Mouse (Mus musculus) erythroblast, embryonic 14.5 days (primary cell): ENCODE results near the gene Gm19426. TPM values are rescaled to one million over a fixed set of nuclear protein-coding genes. Genes with fewer than 3 reads are reported as not detected.

Experiments
- H3K27me3 ChIP-seq: 2 replicates; pipeline ENCODE4 v1.6.1; 2012; ENCODE audit warnings: inconsistent platforms; ENCODE audit not compliant: control insufficient read depth
- H3K36me3 ChIP-seq: 2 replicates; pipeline ENCODE4 v1.6.1; 2012; ENCODE audit warnings: mild to moderate bottlenecking, inconsistent platforms; ENCODE audit not compliant: control insufficient read depth
- H3K4me1 ChIP-seq: 2 replicates; pipeline ENCODE4 v1.6.1; 2012; ENCODE audit warnings: inconsistent platforms; ENCODE audit not compliant: control insufficient read depth
- H3K4me3 ChIP-seq: replicated peaks from 2 replicates; pipeline ENCODE3; 2012; ENCODE audit warnings: moderate library complexity, mild to moderate bottlenecking, inconsistent platforms
- H3K9me3 ChIP-seq: 2 replicates; pipeline ENCODE4 v1.6.1; 2012; ENCODE audit warnings: low read length, inconsistent platforms, mixed read lengths; ENCODE audit not compliant: control insufficient read depth
- GATA1 ChIP-seq: IDR thresholded peaks from 2 replicates; pipeline ENCODE4 v1.6.1; 2012; ENCODE audit warnings: low read length, inconsistent platforms, mixed read lengths
- TAL1 ChIP-seq: IDR thresholded peaks from 3 replicates; pipeline ENCODE4 v1.6.1; 2012; ENCODE audit warnings: low read length, inconsistent platforms, mixed read lengths
- polyA plus RNA-seq: library from polyadenylated mRNA; stranded (reverse); fragments of >175 nt; gene quantifications from 2 replicates; pipeline ENCODE4 v1.2.3, GENCODE M21; 2012

The Gm19426 gene
- polyA plus RNA-seq, 1 experiment, result 0.76 TPM

GRCm38 (mm10) chr2:84738271-84738911 is 5.1 kb downstream of the Gm19426 start:
- peak overlapping the region; percentile 83 for H3K4me3 ChIP-seq
- H3K4me1 ChIP-seq, result peaks cover 97% of the 10 kb centered on the region
- peaks cover 60% of the 10 kb centered on the region for H3K27me3 ChIP-seq
- H3K9me3 ChIP-seq, result no peaks in the 10 kb centered on the region
- peaks cover 92% of the 10 kb centered on the region for H3K36me3 ChIP-seq
- TF ChIP-seq GATA1, result no peak
- TF ChIP-seq TAL1, result no peak

- Histone ChIP-seq H3K27me3 (peaks cover 51% of the 10 kb centered on the region), H3K36me3 (peaks cover 88% of the 10 kb centered on the region), H3K4me1 (peaks cover 97% of the 10 kb centered on the region), H3K4me3 (peak overlapping the region; percentile 83), H3K9me3 (no peaks in the 10 kb centered on the region)
- TF ChIP-seq TAL1 (no peak), GATA1 (no peak)
These were observed 6.0 kb downstream of the Gm19426 start for GRCm38 (mm10) chr2:84737451-84737925.

DNA sequence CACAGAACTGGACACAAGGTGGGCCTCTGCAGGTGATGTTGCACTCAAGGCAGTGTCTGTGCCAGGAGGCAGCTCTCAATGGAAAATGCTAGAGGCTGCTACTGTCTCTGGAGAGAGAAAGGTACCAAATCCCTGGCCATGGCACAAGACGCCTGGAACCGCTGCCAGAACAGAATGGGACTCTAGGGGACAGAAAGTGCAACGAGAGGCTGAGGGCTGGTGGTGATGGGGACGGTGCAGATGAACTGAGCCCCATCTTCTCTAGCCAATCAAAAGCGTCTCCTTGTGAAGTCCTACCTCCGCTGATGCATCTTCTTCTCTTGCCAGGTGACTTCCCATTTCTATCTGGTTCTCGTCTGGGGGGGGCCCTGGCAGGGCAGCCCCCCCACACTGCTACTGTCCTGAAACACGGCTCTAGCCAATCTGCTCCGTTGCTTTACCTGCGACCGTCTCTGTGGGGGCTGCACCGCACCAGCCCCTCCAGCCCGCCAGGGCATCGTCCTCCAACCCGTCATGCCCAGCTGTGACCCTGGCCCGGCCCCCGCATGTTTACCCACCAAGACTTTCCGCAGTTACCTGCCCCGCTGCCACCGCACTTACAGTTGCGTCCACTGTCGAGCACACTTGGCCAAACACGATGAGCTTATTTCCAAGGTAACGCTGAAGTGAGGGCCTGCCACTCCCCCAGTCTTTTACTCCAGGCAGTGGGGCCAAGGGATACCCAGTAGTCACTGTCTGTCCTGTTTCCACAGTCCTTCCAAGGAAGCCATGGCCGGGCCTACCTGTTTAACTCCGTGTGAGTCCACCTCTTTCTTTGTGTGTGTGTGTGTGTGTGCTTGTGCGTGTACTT is 6.9 kb downstream of the Gm19426 start:
- Histone ChIP-seq H3K36me3 (peaks cover 81% of the 10 kb centered on the region), H3K4me3 (peak overlapping the region; percentile 83), H3K27me3 (peaks cover 43% of the 10 kb centered on the region), H3K9me3 (no peaks in the 10 kb centered on the region), H3K4me1 (peaks cover 97% of the 10 kb centered on the region)
- no peak for TF ChIP-seq TAL1
- no peak for TF ChIP-seq GATA1

- TF ChIP-seq GATA1 (peak; percentile 100), TAL1 (peak; percentile 100)
- Histone ChIP-seq H3K4me1 (peaks cover 97% of the 10 kb centered on the region), H3K36me3 (peaks cover 78% of the 10 kb centered on the region), H3K27me3 (peaks cover 43% of the 10 kb centered on the region), H3K9me3 (no peaks in the 10 kb centered on the region), H3K4me3 (peak overlapping the region; percentile 83)
These were observed 8.0 kb downstream of the Gm19426 start for GRCm38 (mm10) chr2:84735346-84735920.

DNA sequence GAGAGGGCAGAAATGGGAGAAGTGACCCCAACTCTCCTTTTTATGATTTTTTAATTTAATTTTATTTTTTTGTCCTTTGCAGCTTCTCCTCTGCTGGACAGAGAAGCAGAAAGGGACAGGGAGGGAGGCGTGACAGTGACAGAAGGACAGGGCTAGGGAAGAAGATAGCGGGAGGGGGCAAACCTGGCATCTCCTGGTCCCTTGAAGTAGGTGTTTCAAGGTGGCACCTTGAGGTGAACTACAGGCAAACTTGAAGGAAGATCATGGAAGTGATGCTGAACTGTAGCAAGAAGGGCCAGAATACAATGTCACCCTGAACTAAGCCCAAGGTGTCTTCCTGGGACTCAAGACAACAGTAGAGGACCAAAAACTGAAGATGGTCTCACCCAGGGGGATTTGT is 8.5 kb downstream of the Gm19426 start:
- Histone ChIP-seq H3K9me3 (no peaks in the 10 kb centered on the region), H3K4me3 (peak overlapping the region; percentile 83), H3K36me3 (peaks cover 78% of the 10 kb centered on the region), H3K4me1 (peaks cover 97% of the 10 kb centered on the region), H3K27me3 (peaks cover 41% of the 10 kb centered on the region)
- TF ChIP-seq TAL1, result no peak
- TF ChIP-seq GATA1, result no peak

DNA sequence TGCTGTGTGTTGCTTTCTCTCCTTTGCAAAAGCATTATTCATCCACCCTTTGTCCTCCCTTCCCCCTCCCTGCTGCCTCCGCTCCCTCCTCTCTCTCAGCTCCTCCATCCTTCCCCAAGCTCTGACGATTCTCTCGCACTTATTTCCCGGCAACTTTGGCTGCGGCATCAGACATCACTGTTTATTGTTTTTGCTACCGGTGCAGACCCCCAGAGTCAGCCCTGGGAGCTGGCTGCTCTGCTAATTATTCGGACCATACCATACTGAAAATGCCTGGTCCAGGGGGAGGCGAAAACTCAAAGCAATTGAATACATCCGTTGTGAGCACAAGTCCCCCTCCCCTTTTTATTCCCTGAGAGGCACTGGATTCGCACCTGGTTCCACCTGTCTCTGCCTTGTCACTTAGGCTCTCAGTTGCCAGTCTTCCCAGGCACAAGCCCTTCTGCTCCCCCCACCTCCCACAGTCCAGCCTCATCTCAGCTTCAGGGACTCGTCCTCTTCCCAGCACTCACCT is 9.0 kb downstream of the Gm19426 start:
- Histone ChIP-seq H3K27me3 (peaks cover 36% of the 10 kb centered on the region), H3K4me3 (peak overlapping the region; percentile 83), H3K36me3 (peaks cover 76% of the 10 kb centered on the region), H3K9me3 (no peaks in the 10 kb centered on the region), H3K4me1 (peaks cover 97% of the 10 kb centered on the region)
- TF ChIP-seq GATA1 (no peak), TAL1 (no peak)

DNA sequence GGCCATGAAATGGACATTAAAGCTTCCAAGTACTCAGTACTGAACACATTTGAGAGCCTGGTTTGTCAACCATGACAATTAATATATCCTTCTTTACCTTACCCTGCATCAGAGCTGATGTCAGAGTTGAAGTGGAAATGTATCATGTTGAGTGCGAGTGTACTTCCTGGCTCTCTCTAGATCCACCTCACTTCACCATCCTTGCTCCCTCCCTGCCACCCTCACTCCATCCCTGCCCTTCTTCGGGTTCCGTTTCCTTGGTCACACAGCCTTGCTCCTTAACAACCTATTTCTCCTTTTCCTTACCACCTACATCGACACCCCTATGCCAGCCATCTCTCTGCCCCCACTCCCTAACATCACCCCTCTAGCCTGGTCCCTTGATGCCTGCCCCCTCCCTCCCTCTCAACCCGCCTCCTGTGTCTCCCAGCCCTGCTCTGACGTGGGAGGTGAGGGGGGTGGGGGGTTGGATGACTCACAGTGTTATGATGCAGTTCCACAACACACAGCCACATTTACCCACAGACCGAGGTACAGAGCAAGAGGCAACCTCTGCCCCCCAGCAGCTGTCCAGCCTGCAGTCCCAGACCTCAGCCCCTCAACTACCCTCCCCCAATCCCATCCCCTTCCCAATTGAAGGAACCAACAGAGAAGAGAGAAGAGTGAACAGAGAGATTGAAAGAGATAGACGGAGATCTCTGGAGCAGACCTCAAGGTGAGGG is 9.7 kb downstream of the Gm19426 start, which contains the start of gene Ypel4:
TSS of gene Ypel4 (plus strand) at position 480 of the 722 bp plus-strand sequence.
- Histone ChIP-seq H3K4me3 (peak within 1 kb of the TSS; percentile 83), H3K4me1 (peaks cover 96% of the 10 kb centered on the region), H3K9me3 (no peaks in the 10 kb centered on the region), H3K27me3 (peaks cover 36% of the 10 kb centered on the region), H3K36me3 (peaks cover 71% of the 10 kb centered on the region)
- no peak for TF ChIP-seq GATA1
- no peak for TF ChIP-seq TAL1

DNA sequence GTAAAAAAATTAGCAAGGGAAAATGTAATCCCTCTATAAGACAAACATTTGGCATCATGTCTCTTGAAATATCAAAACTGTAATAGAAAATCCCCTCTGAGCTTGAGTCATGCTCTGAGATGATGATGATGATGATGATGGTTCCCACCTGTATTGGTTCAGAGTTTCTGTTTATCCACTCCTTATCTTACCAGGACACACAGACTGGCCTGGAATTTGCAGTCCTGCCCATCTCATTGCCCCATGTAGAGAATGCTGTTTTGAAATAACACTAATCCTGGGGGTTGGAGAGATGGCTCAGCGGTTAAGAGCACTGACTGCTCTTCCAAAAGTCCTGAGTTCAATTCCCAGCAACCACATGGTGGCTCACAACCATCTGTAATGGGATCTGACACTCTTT is 11.1 kb downstream of the Gm19426 start:
- TF ChIP-seq GATA1 (peak; percentile 70), TAL1 (peak; percentile 53; the same call in 2 of the 3 replicates)
- no peaks in the 10 kb centered on the region for H3K9me3 ChIP-seq
- H3K27me3 ChIP-seq, result peaks cover 22% of the 10 kb centered on the region
- H3K36me3 ChIP-seq, result peaks cover 58% of the 10 kb centered on the region
- peak overlapping the region; percentile 83 for H3K4me3 ChIP-seq
- H3K4me1 ChIP-seq, result peaks cover 94% of the 10 kb centered on the region
